Mouse (Mus musculus) CH12.LX (cell line): ENCODE data around the gene Camkmt. TPM values are rescaled to one million over a fixed set of nuclear protein-coding genes. Genes with fewer than 3 reads are reported as not detected.

Experiments
- DNase-seq: peaks from one replicate; pipeline ENCODE4 v3.0.0-alpha.2; 2013; ENCODE audit errors: extremely low read depth
- H3K27ac ChIP-seq: 2 replicates; pipeline ENCODE4 v1.5.1; 2012; ENCODE audit warnings: low read depth, mild to moderate bottlenecking, control low read depth, moderate library complexity; ENCODE audit not compliant: insufficient read depth
- H3K27me3 ChIP-seq: replicated peaks from 2 replicates; pipeline ENCODE3; 2012; ENCODE audit warnings: inconsistent platforms
- H3K36me3 ChIP-seq, 2 experiments: replicated peaks in 1 of 2; 2 replicates each; pipeline versions ENCODE3 to v1.6.1; 2012; ENCODE audit warnings: inconsistent platforms in 1 of 2, low read length in 1 of 2, mild to moderate bottlenecking in 1 of 2, mixed read lengths in 1 of 2, moderate library complexity in 1 of 2; ENCODE audit not compliant: control insufficient read depth in 1 of 2, insufficient read depth in 1 of 2
- H3K4me1 ChIP-seq, 2 experiments: 2 replicates each; pipeline ENCODE4 v1.6.1; 2012; ENCODE audit warnings: inconsistent platforms in 1 of 2, moderate library complexity in 1 of 2; ENCODE audit not compliant: insufficient read depth in 2 of 2, control insufficient read depth in 1 of 2
- H3K4me2 ChIP-seq: 2 replicates; pipeline ENCODE4 v1.6.1; 2012; ENCODE audit warnings: low read depth, mild to moderate bottlenecking, control low read depth; ENCODE audit not compliant: poor library complexity, insufficient read depth, severe bottlenecking
- H3K4me3 ChIP-seq, 3 experiments: fragments of 150-350 bp in 1 of 3; sonication (generic) in 1 of 3; replicated peaks in 1 of 3; 2 replicates each; pipeline versions ENCODE3 to v1.5.1; 2011 to 2012; ENCODE audit warnings: low read depth in 2 of 3, low read length in 2 of 3, mild to moderate bottlenecking in 2 of 3, moderate library complexity in 2 of 3, control low read depth in 1 of 3, improper control_type of control experiment in 1 of 3, inconsistent platforms in 1 of 3, mixed read lengths in 1 of 3; ENCODE audit not compliant: poor library complexity in 1 of 3
- H3K79me2 ChIP-seq: replicated peaks from 2 replicates; pipeline ENCODE4 v1.6.1; 2012; ENCODE audit warnings: mild to moderate bottlenecking, moderate library complexity; ENCODE audit not compliant: control insufficient read depth, poor library complexity, insufficient read depth, severe bottlenecking; ENCODE audit errors: extremely low read depth
- H3K9ac ChIP-seq: 2 replicates; pipeline ENCODE4 v1.6.1; 2012; ENCODE audit warnings: low read depth, mild to moderate bottlenecking, control low read depth, moderate library complexity; ENCODE audit not compliant: insufficient read depth
- H3K9me3 ChIP-seq: replicated peaks from 2 replicates; pipeline ENCODE3; 2012; ENCODE audit warnings: low read length, inconsistent platforms, mixed read lengths
- BHLHE40 ChIP-seq: IDR thresholded peaks from 2 replicates; pipeline ENCODE4 v1.6.1; 2011; ENCODE audit warnings: mild to moderate bottlenecking, low read depth, low read length, improper control_type of control experiment
- CHD1 ChIP-seq: IDR thresholded peaks from 2 replicates; pipeline ENCODE4 v1.6.1; 2012; ENCODE audit warnings: low read depth, low read length, improper control_type of control experiment, inconsistent platforms
- E2F4 ChIP-seq: IDR thresholded peaks from 2 replicates; pipeline ENCODE4 v1.6.1; 2011; ENCODE audit warnings: low read depth, low read length, improper control_type of control experiment; ENCODE audit not compliant: insufficient replicate concordance
- ELF1 ChIP-seq: IDR thresholded peaks from 2 replicates; pipeline ENCODE4 v1.6.1; 2014; ENCODE audit warnings: low read depth, mild to moderate bottlenecking, inconsistent platforms, low read length, improper control_type of control experiment
- EP300 ChIP-seq: IDR thresholded peaks from 2 replicates; pipeline ENCODE4 v1.6.1; 2011; ENCODE audit warnings: low read length, improper control_type of control experiment
- ETS1 ChIP-seq: conservative IDR thresholded peaks from 2 replicates; pipeline ENCODE4 v1.6.1; 2012; ENCODE audit warnings: low read depth, mild to moderate bottlenecking, inconsistent platforms, low read length, improper control_type of control experiment, moderate library complexity
- GABPA ChIP-seq: IDR thresholded peaks from 2 replicates; pipeline ENCODE4 v1.6.1; 2012; ENCODE audit warnings: low read depth, low read length, improper control_type of control experiment, inconsistent platforms; ENCODE audit not compliant: insufficient replicate concordance
- IRF4 ChIP-seq: IDR thresholded peaks from 2 replicates; pipeline ENCODE4 v1.6.1; 2014; ENCODE audit warnings: low read depth, mild to moderate bottlenecking, inconsistent platforms, low read length, improper control_type of control experiment
- JUN ChIP-seq: IDR thresholded peaks from 2 replicates; pipeline ENCODE4 v1.6.1; 2011; ENCODE audit warnings: low read depth, mild to moderate bottlenecking, low read length, improper control_type of control experiment, moderate library complexity; ENCODE audit not compliant: insufficient read depth
- JUND ChIP-seq: conservative IDR thresholded peaks from 2 replicates; pipeline ENCODE4 v1.6.1; 2011; ENCODE audit warnings: low read depth, low read length, improper control_type of control experiment
- MAFK ChIP-seq: IDR thresholded peaks from 2 replicates; pipeline ENCODE4 v1.6.1; 2011; ENCODE audit warnings: low read length, improper control_type of control experiment; ENCODE audit not compliant: insufficient replicate concordance
- MAX ChIP-seq: IDR thresholded peaks from 2 replicates; pipeline ENCODE4 v1.6.1; 2011; ENCODE audit warnings: low read length, improper control_type of control experiment
- MAZ ChIP-seq: IDR thresholded peaks from 2 replicates; pipeline ENCODE4 v1.6.1; 2012; ENCODE audit warnings: low read depth, mild to moderate bottlenecking, inconsistent platforms, low read length, improper control_type of control experiment, moderate library complexity
- MEF2A ChIP-seq: IDR thresholded peaks from 2 replicates; pipeline ENCODE4 v1.6.1; 2014; ENCODE audit warnings: low read depth, mild to moderate bottlenecking, inconsistent platforms, low read length, improper control_type of control experiment, borderline replicate concordance
- MXI1 ChIP-seq: IDR thresholded peaks from 2 replicates; pipeline ENCODE4 v1.6.1; 2011; ENCODE audit warnings: mild to moderate bottlenecking, low read depth, low read length, improper control_type of control experiment
- MYC ChIP-seq: IDR thresholded peaks from 2 replicates; pipeline ENCODE4 v1.6.1; 2011; ENCODE audit warnings: low read depth, mild to moderate bottlenecking, improper control_type of control experiment, low read length
- NELFE ChIP-seq: IDR thresholded peaks from 2 replicates; pipeline ENCODE4 v1.6.1; 2011; ENCODE audit warnings: low read depth, low read length, improper control_type of control experiment
- NRF1 ChIP-seq: IDR thresholded peaks from 2 replicates; pipeline ENCODE4 v1.6.1; 2014; ENCODE audit warnings: low read depth, mild to moderate bottlenecking, inconsistent platforms, low read length, improper control_type of control experiment, moderate library complexity
- POLR2A ChIP-seq: IDR thresholded peaks from 2 replicates; pipeline ENCODE4 v1.6.1; 2011; ENCODE audit warnings: low read depth, mild to moderate bottlenecking, improper control_type of control experiment, low read length
- POLR2AphosphoS2 ChIP-seq: IDR thresholded peaks from 2 replicates; pipeline ENCODE4 v1.6.1; 2011; ENCODE audit warnings: low read depth, low read length, improper control_type of control experiment
- RAD21 ChIP-seq: IDR thresholded peaks from 2 replicates; pipeline ENCODE4 v1.6.1; 2011; ENCODE audit warnings: low read depth, mild to moderate bottlenecking, low read length, improper control_type of control experiment, moderate library complexity
- RCOR1 ChIP-seq: conservative IDR thresholded peaks from 2 replicates; pipeline ENCODE4 v1.6.1; 2012; ENCODE audit warnings: low read depth, mild to moderate bottlenecking, inconsistent platforms, low read length, improper control_type of control experiment
- SIN3A ChIP-seq: IDR thresholded peaks from 2 replicates; pipeline ENCODE4 v1.6.1; 2012; ENCODE audit warnings: low read length, improper control_type of control experiment, inconsistent platforms
- SMC3 ChIP-seq: IDR thresholded peaks from 2 replicates; pipeline ENCODE4 v1.6.1; 2011; ENCODE audit warnings: low read depth, low read length, improper control_type of control experiment
- USF1 ChIP-seq: IDR thresholded peaks from 2 replicates; pipeline ENCODE4 v1.6.1; 2014; ENCODE audit warnings: low read depth, mild to moderate bottlenecking, inconsistent platforms, low read length, improper control_type of control experiment
- USF2 ChIP-seq: conservative IDR thresholded peaks from 2 replicates; pipeline ENCODE4 v1.6.1; 2011; ENCODE audit warnings: low read depth, low read length, improper control_type of control experiment
- ZKSCAN1 ChIP-seq: IDR thresholded peaks from 2 replicates; pipeline ENCODE4 v1.6.1; 2012; ENCODE audit warnings: low read depth, inconsistent platforms, low read length, improper control_type of control experiment, borderline replicate concordance
- ZMIZ1 ChIP-seq: IDR thresholded peaks from 2 replicates; pipeline ENCODE4 v1.6.1; 2012; ENCODE audit warnings: low read depth, mild to moderate bottlenecking, inconsistent platforms, low read length, improper control_type of control experiment
- ZNF384 ChIP-seq: IDR thresholded peaks from 2 replicates; pipeline ENCODE4 v1.6.1; 2012; ENCODE audit warnings: low read depth, low read length, improper control_type of control experiment, inconsistent platforms
- dilution Hi-C: fragments of 300-500 bp; cut with MboI; formaldehyde crosslinking; loops from 2 replicates; pipeline ENCODE4 v1.14.3; 2020; ENCODE audit warnings: low sequenced_read_pairs; ENCODE audit not compliant: extremely low pct_unique_long_range_greater_than_20kb, extremely low pct_ligation_motif_present
- in situ Hi-C: fragments of 300-500 bp; cut with MboI; formaldehyde crosslinking; loops from 3 replicates; pipeline ENCODE4 v1.14.3; 2019; ENCODE audit warnings: low sequenced_read_pairs, low pct_ligation_motif_present, low pct_unique_long_range_greater_than_20kb, mixed read lengths
- polyA plus RNA-seq: library from polyadenylated mRNA; unstranded; fragments of >175 nt; gene quantifications from 2 replicates; pipeline ENCODE4 v1.2.1, GENCODE M21; 2012; ENCODE audit warnings: low read depth; ENCODE audit not compliant: insufficient read length
- total RNA-seq, 2 experiments: library from RNA; depleted of rRNA; stranded (reverse); fragments of 300-350 nt in 1 of 2; fragments of >200 nt in 1 of 2; gene quantifications; 2 replicates each; pipeline ENCODE4 v1.2.3; 2012 to 2014

Camkmt gene
- total and polyA plus RNA-seq, 3 experiments: 1.5 to 4.4 (median 1.8) TPM

DNA sequence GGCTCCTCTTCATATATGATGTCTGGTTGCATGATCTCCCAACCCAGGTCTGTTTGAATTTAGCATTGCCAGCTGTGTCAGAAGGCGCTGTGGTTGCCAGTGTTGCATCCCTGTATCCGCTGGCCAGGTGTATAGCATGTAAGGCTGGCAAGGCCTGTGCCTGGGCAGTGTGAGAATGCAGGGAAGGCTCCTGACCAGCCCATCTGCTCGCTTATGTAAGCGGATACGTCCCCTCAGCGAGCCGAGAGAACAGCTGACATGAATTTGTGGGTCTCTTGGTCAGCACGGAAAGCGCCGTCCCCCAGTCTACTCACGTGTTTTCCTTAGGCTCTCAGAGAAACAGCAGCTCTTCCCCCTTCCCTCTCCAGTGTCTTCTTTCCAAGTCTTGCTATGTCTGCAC is 102.9 kb downstream of the Camkmt start:
- in situ Hi-C loops: loop anchor here (10.0 kb wide), 1 partner anchor 358 kb away; no protein-coding TSS in a partner anchor
- no peak overlapping the region for H3K27ac ChIP-seq
- no peak for DNase-seq
- H3K9me3 ChIP-seq: no peaks in the 10 kb centered on the region
- peaks cover 3 to 20% of the 10 kb centered on the region in 2 experiments; a peak in 3 of 4 replicates for H3K4me1 ChIP-seq
- TF ChIP-seq MAX (no peak), ZNF384 (no peak), ZMIZ1 (no peak), POLR2A (no peak), SIN3A (no peak), MAZ (no peak), NELFE (no peak), JUND (no peak), RCOR1 (no peak), MEF2A (no peak), NRF1 (no peak), GABPA (no peak), SMC3 (no peak), RAD21 (no peak), ETS1 (no peak), MXI1 (no peak), USF2 (no peak), JUN (no peak), USF1 (no peak)
- H3K4me2 ChIP-seq: no peak overlapping the region
- no peak overlapping the region for H3K4me3 ChIP-seq
- H3K79me2 ChIP-seq: no peaks in the 10 kb centered on the region
- no peaks in the 10 kb centered on the region for H3K27me3 ChIP-seq
- dilution Hi-C loops: no loop called here
- no peaks in the 10 kb centered on the region for H3K36me3 ChIP-seq
- no peak overlapping the region for H3K9ac ChIP-seq

DNA sequence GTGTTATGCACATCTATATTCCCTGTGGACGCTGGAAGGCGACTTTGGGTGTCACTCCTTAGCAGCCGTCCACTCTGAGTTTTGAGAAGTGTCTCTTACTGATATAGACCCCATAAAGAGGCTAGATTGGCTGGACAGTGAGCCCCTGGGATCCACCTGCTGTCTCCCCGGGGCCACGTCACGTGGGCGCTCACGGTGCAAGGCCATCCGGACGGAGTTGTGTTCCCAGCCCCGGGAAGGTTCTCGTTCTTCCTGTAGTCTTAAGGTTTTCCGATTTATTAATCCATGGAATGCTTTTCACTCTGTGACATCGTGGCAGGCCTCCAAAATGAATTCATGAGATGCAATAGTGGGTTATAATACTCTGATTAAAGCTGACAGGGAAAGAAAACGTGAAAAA is 108.4 kb downstream of the Camkmt start:
- dilution Hi-C loops: no loop called here
- no peak overlapping the region for H3K9ac ChIP-seq
- no peaks in the 10 kb centered on the region for H3K9me3 ChIP-seq
- DNase-seq: no peak
- H3K36me3 ChIP-seq: no peaks in the 10 kb centered on the region
- no peak overlapping the region for H3K4me2 ChIP-seq
- H3K27ac ChIP-seq: no peak overlapping the region
- in situ Hi-C loops: loop anchor here (10.0 kb wide), 1 partner anchor 364 kb away; no protein-coding TSS in a partner anchor
- no peaks in the 10 kb centered on the region for H3K4me1 ChIP-seq
- no peak overlapping the region for H3K4me3 ChIP-seq
- H3K79me2 ChIP-seq: no peaks in the 10 kb centered on the region
- H3K27me3 ChIP-seq: no peaks in the 10 kb centered on the region
- TF ChIP-seq MYC (no peak), POLR2AphosphoS2 (no peak), ETS1 (no peak), ZMIZ1 (no peak), USF2 (no peak), RCOR1 (no peak), CHD1 (no peak), ZKSCAN1 (no peak), MAFK (no peak), IRF4 (no peak), BHLHE40 (no peak), EP300 (no peak), ELF1 (no peak), NELFE (no peak), E2F4 (no peak)
- TF ChIP-seq, all 38 proteins: peak for 0
